Mouse (Mus musculus) hematopoietic stem cell, adult 5-6 weeks (primary cell): ENCODE measurements around the gene Alkbh1. TPM values are rescaled to one million over a fixed set of nuclear protein-coding genes. Genes with fewer than 3 reads are reported as not detected.

Source experiments
- ATAC-seq, 2 experiments: fragments of 125-278 bp in 1 of 2; replicated peaks in 1 of 2; 2 replicates each; pipeline ENCODE4 v1.8.0; 2016 to 2017; ENCODE audit warnings: inconsistent platforms in 2 of 2, mild to moderate bottlenecking in 2 of 2, moderate number of reproducible peaks in 2 of 2, low read depth in 1 of 2, moderate TSS enrichment in 1 of 2; ENCODE audit not compliant: low FRiP score in 2 of 2, poor library complexity in 2 of 2, severe bottlenecking in 2 of 2, insufficient read depth in 1 of 2, low TSS enrichment in 1 of 2
- total RNA-seq: library from RNA; stranded (forward); fragments of 172-1452, 232-1000 nt; gene quantifications from 2 replicates; pipeline ENCODE4 v1.2.3, GENCODE M21; 2017

The Alkbh1 gene
- total RNA-seq, 1 experiment from 2014 or later: 49.1 TPM

- 0 out of 4 replicates have a peak, but pooled peaks of 1 of the 2 experiments have one; percentile 12 for ATAC-seq
These were observed 50.2 kb downstream of the Alkbh1 start for GRCm38 (mm10) chr12:87393447-87394145.

GRCm38 (mm10) chr12:87391355-87391754 is 52.5 kb downstream of the Alkbh1 start:
- no peak for ATAC-seq

DNA sequence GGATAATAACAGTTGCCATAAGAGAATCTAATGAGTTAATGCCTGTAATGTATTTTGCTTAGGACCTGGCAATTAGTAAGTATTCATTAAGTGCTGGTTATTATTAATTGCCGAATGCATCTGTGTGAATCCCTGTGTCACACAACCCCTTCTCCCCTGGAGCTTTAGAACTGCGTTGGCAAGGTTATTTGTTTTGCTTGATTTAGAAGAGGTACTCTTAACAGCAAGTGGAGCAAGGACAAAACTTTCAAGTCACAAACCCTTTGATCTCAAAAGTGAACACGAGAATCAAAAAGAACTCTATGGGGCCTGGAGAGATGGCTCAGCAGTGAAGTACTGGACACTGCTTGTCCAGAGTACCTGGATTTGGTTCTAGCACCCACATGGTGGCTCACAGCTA is 54.6 kb downstream of the Alkbh1 start:
- ATAC-seq: no peak

DNA sequence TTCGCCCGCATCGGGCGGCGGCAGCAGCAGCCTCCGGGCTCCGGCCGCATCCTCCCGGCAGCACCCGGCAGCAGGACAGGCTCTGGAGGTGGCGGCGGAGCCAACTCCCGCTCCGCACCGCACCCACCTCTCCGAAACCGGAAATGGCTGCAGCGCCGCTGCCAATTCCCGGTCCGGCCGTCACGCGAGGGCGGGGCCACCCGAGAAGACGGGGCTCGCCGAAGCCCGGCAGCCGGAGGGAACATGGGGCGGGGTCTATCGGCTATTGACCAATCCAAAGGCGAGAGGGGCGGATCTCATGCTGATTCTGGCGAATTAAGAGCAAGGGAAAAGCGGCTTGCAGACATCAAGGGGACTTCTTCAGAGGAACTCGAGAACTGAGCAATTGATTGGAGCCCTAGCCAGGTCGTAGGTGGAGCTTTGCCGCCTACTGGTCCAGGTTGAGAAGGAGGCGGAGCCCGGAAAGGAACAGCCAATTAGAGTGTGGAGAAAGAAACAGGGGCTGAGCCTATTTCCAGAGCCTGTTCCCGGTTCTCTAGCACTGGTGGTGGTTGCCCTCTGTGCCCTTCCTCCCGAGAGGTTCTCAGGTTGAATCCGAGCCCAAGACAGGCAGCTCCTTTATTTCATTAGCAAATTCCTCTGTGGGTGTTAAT is 55.6 kb downstream of the Alkbh1 start, which contains the start of gene Sptlc2:
Gene Sptlc2 (minus strand): TSS at position 234 of the 653 bp plus-strand sequence.
- peak; percentile 95 to 98 for ATAC-seq

GRCm38 (mm10) chr12:87387171-87388121 is 56.4 kb downstream of the Alkbh1 start:
- ATAC-seq: no peak; a peak in 1 of 4 replicates

DNA sequence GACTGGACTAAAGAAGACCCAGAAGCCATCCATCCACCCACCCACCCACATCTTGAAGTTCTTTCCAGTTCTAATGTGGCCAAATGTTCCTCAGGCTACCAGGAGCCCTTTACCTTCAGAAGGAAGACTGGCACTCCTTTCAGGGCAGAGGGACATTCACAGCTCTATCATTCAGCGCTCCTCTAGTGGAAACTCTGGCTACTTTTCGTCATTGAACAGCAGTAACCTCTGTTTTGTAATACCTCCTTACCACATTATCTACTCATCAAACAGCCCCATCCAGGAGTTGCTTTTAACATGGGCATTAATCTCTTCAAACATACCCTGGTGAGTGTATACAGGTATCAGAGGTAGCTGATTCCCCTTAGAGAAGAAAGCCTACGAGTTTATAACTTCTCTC is 58.8 kb downstream of the Alkbh1 start:
- no peak for ATAC-seq

DNA sequence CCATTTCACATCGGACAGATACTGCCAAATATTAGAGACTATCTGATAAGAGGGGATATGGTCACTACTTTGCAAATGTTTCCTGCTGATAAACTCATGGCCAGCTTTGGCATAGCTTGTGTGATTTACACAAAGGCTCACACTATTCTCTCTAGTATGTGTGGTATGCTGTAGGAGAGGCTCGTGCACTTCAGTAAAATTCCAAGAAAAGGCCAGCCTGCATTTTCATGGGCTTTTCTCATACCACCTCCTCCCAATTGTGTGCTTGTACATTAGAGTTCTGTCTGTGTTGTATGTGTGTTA is 62.5 kb downstream of the Alkbh1 start:
- ATAC-seq: no peak

DNA sequence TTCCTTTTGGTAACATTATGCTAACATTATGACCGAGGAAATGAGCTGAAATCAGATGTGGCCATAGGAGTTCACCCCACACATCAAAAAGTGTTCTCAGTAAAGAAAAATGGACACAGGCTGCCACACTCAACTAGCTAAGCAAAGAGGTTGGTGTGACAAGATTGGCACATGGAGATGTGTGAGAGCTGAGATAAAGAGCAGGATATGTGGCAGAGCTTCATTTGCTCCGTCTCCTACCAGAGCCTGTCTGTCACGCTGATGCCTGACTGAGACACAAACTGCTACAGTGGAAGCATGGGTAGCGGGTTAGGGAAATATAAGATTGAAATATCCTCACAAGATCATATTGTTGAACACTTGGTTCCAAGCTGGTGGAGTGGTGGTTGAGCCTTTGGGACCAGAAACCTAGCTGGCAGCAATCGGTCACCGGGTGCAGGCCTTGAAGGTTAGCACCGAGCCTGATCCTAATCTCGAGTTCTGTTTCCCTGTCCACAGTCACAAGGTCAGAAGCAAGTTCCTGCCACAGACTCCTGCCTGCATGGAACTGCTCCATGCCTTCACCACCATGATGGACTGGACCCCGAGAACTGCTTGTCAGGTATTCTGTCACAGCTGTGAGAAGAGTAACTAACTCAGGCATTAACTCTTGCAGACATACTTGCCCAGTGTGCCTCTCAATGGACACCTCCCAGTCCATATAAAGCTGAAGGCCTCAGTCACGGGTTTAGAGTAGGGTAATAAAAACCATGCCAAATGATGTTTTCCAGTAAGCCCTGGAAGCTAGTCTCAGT is 63.0 kb downstream of the Alkbh1 start:
- ATAC-seq: peak in 1 of 2 experiments; percentile 14; a peak in 2 of 4 replicates

- peak in 1 of 2 experiments; percentile 36; a peak in 2 of 4 replicates for ATAC-seq
These were observed 64.3 kb downstream of the Alkbh1 start for GRCm38 (mm10) chr12:87379496-87379895.

Other genes starting within 250 kb of the Alkbh1 start
- gene Samd15, start 244.3 kb downstream of the Alkbh1 start, total RNA-seq: 0.50 and 3.6 TPM in 2 replicates
- gene Tmed8, start 243.6 kb downstream of the Alkbh1 start, total RNA-seq: 11.7 and 12.4 TPM in 2 replicates
- gene Noxred1, start 205.3 kb downstream of the Alkbh1 start, total RNA-seq: 3.5 TPM in 1 of 2 replicates, not detected in the other
- 28.5 and 35.4 TPM in 2 replicates for gene Vipas39, start 177.8 kb downstream of the Alkbh1 start, total RNA-seq
- 201 and 244 TPM in 2 replicates for gene Ahsa1, start 177.5 kb downstream of the Alkbh1 start, total RNA-seq
- gene Ism2, start 144.3 kb downstream of the Alkbh1 start, total RNA-seq: 1.2 TPM in 1 of 2 replicates, not detected in the other
- 76.4 and 77.0 TPM in 2 replicates for gene Sptlc2, start 55.7 kb downstream of the Alkbh1 start, total RNA-seq
- gene Slirp, start 121 bp downstream of the Alkbh1 start, total RNA-seq: 16.2 and 41.1 TPM in 2 replicates
- gene Snw1, start 28.3 kb upstream of the Alkbh1 start, total RNA-seq: 212 and 226 TPM in 2 replicates
- not detected in 2 replicates for gene Gm5788, start 50.7 kb upstream of the Alkbh1 start, total RNA-seq
- not detected in 2 replicates for gene Gm8300, start 70.3 kb upstream of the Alkbh1 start, total RNA-seq
- not detected in 2 replicates for gene Oog1, start 158.7 kb upstream of the Alkbh1 start, total RNA-seq
- gene Gm4027, start 174.9 kb upstream of the Alkbh1 start, total RNA-seq: not detected in 2 replicates
- gene Gm16381, start 200.6 kb upstream of the Alkbh1 start, total RNA-seq: not detected in 2 replicates